Mouse (Mus musculus): ENCODE measurements around the gene Ppp6r3. TPM values are rescaled to one million over a fixed set of nuclear protein-coding genes. Genes with fewer than 3 reads are reported as not detected.
"Not testable (repeated sequence)": the region's sequence is repeated elsewhere in the genome, so short reads cannot be mapped to it uniquely, and the experiment has no call there.

Gene Ppp6r3
- polyA plus RNA-seq, 1 experiment from 2014 or later, result 78.5 TPM

DNA sequence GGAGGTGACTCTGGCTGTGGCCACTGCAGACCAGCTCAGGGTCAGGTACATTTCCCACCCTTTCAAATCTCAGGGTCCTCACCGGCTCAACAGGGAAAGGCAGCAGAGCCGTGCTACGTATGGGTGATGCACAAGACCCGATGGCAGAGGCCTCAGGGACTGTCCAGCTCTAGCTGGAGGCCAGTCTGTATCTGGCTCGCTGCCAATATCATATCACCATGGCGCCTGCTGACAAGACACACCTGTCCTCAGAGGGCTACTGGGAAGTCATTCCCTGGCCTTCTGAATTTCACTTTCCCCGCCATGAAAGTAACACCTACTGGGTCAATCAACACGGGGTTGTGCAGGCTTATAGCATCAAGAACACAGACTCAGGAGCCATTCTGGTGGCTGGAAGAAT is 36.2 kb upstream of the Ppp6r3 start:
- H3K4me1 ChIP-seq (ENCODE audit: control insufficient read depth, insufficient read depth, low read length), result no peaks in the 10 kb centered on the region
- DNase-seq (ENCODE audit: low spot score) (no peak), ATAC-seq (ENCODE audit: insufficient number of reproducible peaks, low FRiP score, low TSS enrichment, low read depth) (no peak)
- WGBS, result 92% methylated on average over 8 of the region's 8 CpGs
- H3K27me3 ChIP-seq (ENCODE audit: control insufficient read depth, insufficient read depth, low read length), result no peaks in the 10 kb centered on the region
- H3K36me3 ChIP-seq (ENCODE audit: control insufficient read depth, insufficient read depth, low read length), result peaks cover 18% of the 10 kb centered on the region
- no peak overlapping the region for H3K27ac ChIP-seq (replicated peaks; ENCODE audit: low read depth, low read length)
- no peak overlapping the region for H3K4me2 ChIP-seq (ENCODE audit: low read depth, severe bottlenecking)
- no peaks in the 10 kb centered on the region for H3K9me3 ChIP-seq (ENCODE audit: control insufficient read depth, low read length)
- H3K4me3 ChIP-seq (ENCODE audit: low read depth, low read length), result no peak overlapping the region
- no peak overlapping the region for H3K9ac ChIP-seq (ENCODE audit: low read length)

DNA sequence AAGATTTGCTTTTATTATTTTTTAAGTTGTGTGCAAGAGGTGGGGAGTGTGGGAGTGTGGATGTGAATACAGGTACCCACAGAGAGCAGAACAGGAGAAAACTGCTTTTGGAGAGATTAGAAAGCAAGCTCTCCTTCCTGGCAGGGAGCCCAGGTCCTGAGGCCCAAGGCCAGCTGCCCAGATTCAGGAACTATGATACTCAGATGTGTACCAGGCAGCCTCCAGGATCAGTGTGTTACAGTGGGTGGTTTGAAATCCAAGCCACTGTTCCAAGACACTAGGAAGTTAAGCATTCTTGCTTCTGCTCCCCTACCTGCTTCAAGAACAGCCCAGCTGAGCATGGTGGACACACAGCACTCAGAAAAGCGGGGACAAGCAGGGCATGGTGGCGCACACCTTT is 35.3 kb upstream of the Ppp6r3 start:
- DNase-seq (ENCODE audit: low spot score) (no peak), ATAC-seq (ENCODE audit: insufficient number of reproducible peaks, low FRiP score, low TSS enrichment, low read depth) (no peak)
- Histone ChIP-seq H3K27me3 (ENCODE audit: control insufficient read depth, insufficient read depth, low read length) (no peaks in the 10 kb centered on the region), H3K4me1 (ENCODE audit: control insufficient read depth, insufficient read depth, low read length) (no peaks in the 10 kb centered on the region), H3K36me3 (ENCODE audit: control insufficient read depth, insufficient read depth, low read length) (peaks cover 19% of the 10 kb centered on the region), H3K27ac (replicated peaks; ENCODE audit: low read depth, low read length) (no peak overlapping the region), H3K9ac (ENCODE audit: low read length) (no peak overlapping the region), H3K4me2 (ENCODE audit: low read depth, severe bottlenecking) (no peak overlapping the region), H3K9me3 (ENCODE audit: control insufficient read depth, low read length) (no peaks in the 10 kb centered on the region), H3K4me3 (ENCODE audit: low read depth, low read length) (no peak overlapping the region)
- 98% methylated on average over 2 of the region's 2 CpGs for WGBS

DNA sequence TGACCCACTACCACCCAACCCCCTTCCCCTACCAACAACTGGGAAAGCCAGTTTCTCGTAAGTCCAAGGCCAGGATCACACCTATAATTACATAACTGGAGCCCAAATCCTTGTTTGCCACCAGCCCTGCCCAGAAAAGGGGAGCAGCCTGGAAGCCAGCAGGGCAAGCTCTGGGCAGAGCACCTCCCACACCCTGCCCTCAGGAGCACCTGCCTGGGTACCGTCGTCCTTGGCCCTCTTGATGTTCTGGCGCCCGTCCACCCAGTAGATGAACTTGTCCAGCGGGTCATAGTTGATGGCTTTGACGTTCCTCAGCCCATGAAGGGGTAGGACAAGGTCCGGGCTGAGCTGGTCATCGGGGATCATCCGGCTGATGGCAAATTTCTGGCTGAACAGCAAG is 34.3 kb upstream of the Ppp6r3 start:
- Histone ChIP-seq H3K9me3 (ENCODE audit: control insufficient read depth, low read length) (no peaks in the 10 kb centered on the region), H3K4me1 (ENCODE audit: control insufficient read depth, insufficient read depth, low read length) (no peaks in the 10 kb centered on the region), H3K4me2 (ENCODE audit: low read depth, severe bottlenecking) (no peak overlapping the region), H3K36me3 (ENCODE audit: control insufficient read depth, insufficient read depth, low read length) (peaks cover 17% of the 10 kb centered on the region), H3K27me3 (ENCODE audit: control insufficient read depth, insufficient read depth, low read length) (no peaks in the 10 kb centered on the region), H3K27ac (replicated peaks; ENCODE audit: low read depth, low read length) (no peak overlapping the region), H3K9ac (ENCODE audit: low read length) (no peak overlapping the region), H3K4me3 (ENCODE audit: low read depth, low read length) (no peak overlapping the region)
- 92% methylated on average over 10 of the region's 10 CpGs for WGBS
- ATAC-seq (ENCODE audit: insufficient number of reproducible peaks, low FRiP score, low TSS enrichment, low read depth) (no peak), DNase-seq (ENCODE audit: low spot score) (no peak)

DNA sequence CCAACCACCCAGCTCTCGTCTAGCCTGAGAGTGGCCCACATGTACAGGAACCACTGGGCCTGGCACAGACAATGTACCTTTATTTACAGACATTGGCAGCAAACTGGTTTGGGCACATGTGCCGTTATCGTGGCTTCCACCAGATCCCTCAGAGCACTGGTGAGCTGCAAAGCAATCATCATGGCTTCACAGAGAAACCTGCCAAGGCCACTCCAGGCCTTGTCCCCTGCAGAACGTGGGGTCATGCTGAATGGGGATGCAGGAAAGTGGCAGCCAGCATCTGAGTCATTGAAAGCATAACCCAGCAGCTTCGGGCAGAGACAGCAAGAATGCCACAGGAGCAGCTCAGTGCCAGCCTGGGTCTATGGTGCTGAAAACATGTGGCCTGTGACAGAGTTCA is 18.8 kb upstream of the Ppp6r3 start:
- Histone ChIP-seq H3K27me3 (ENCODE audit: control insufficient read depth, insufficient read depth, low read length) (no peaks in the 10 kb centered on the region), H3K36me3 (ENCODE audit: control insufficient read depth, insufficient read depth, low read length) (peaks cover 26% of the 10 kb centered on the region), H3K4me2 (ENCODE audit: low read depth, severe bottlenecking) (no peak overlapping the region), H3K4me1 (ENCODE audit: control insufficient read depth, insufficient read depth, low read length) (no peaks in the 10 kb centered on the region), H3K27ac (replicated peaks; ENCODE audit: low read depth, low read length) (no peak overlapping the region), H3K9me3 (ENCODE audit: control insufficient read depth, low read length) (no peaks in the 10 kb centered on the region), H3K9ac (ENCODE audit: low read length) (no peak overlapping the region), H3K4me3 (ENCODE audit: low read depth, low read length) (no peak overlapping the region)
- 94% methylated on average over 5 of the region's 5 CpGs for WGBS
- DNase-seq (ENCODE audit: low spot score) (no peak), ATAC-seq (ENCODE audit: insufficient number of reproducible peaks, low FRiP score, low TSS enrichment, low read depth) (no peak)

DNA sequence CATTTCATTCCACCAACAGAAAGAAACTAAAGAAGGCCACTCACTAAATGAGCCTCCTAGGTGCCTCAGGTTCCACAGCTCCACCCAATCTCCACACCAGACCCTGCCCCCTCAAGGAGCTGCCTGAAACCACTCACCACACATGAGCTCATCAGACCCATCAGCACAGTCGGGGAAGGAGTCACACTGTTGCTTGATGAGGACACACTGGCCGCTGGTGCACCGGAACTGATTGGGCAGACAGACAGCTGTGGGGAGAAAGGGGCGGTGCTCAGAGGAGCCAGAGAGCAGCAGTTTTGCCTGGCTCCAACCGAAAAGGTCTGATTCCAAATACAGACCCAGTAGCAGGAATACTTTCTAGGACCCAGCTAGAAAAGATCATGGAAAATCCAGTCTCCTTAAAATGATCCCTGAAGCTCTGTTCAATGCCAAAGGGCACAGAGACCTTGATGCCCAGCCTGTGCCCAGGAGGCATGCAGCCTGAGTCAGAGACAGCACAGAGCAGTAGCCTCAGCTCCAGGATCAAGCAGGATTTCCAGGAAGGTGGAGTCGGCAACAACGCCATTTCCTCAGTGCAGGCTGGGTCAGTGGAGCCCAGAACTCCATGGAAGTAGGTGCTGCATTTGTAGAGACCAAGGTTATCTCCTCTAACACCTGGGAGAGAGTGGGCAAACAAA is 18.0 kb upstream of the Ppp6r3 start:
- 88% methylated on average over 7 of the region's 7 CpGs for WGBS
- H3K9ac ChIP-seq (ENCODE audit: low read length), result no peak overlapping the region
- no peak for DNase-seq (ENCODE audit: low spot score)

DNA sequence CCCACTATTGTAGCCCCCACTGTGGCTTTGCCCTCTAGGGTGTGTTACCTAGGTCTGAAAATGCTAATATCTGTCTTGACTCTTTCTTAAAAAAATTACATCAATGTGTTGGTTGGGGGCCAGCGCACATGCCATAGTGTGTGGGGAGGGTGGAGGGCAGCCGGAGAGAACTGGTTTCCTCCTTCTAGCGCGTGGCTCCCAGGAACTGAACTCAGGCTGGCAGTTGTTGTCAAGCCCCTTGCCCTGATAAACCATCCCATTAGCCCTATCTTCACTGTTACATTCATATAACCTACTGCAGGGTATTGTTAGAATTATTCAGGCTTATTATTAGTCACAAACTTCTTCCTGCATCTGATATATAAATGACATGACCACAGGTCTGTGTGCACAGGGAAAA is 14.4 kb upstream of the Ppp6r3 start:
- no peak overlapping the region for H3K4me3 ChIP-seq (ENCODE audit: low read depth, low read length)
- H3K36me3 ChIP-seq (ENCODE audit: control insufficient read depth, insufficient read depth, low read length), result peaks cover 23% of the 10 kb centered on the region
- H3K9ac ChIP-seq (ENCODE audit: low read length), result no peak overlapping the region
- 91% methylated on average over 4 of the region's 4 CpGs for WGBS
- no peak overlapping the region for H3K4me2 ChIP-seq (ENCODE audit: low read depth, severe bottlenecking)
- ATAC-seq (ENCODE audit: insufficient number of reproducible peaks, low FRiP score, low TSS enrichment, low read depth), result no peak
- H3K27me3 ChIP-seq (ENCODE audit: control insufficient read depth, insufficient read depth, low read length), result no peaks in the 10 kb centered on the region
- no peak overlapping the region for H3K27ac ChIP-seq (replicated peaks; ENCODE audit: low read depth, low read length)
- no peaks in the 10 kb centered on the region for H3K9me3 ChIP-seq (ENCODE audit: control insufficient read depth, low read length)
- no peaks in the 10 kb centered on the region for H3K4me1 ChIP-seq (ENCODE audit: control insufficient read depth, insufficient read depth, low read length)
- DNase-seq (ENCODE audit: low spot score), result no peak

More for the DNA sequence above, 18.0 kb upstream of the Ppp6r3 start:
- H3K4me3 ChIP-seq (ENCODE audit: low read depth, low read length), result no peak overlapping the region
- peaks cover 26% of the 10 kb centered on the region for H3K36me3 ChIP-seq (ENCODE audit: control insufficient read depth, insufficient read depth, low read length)
- H3K27ac ChIP-seq (replicated peaks; ENCODE audit: low read depth, low read length), result no peak overlapping the region
- no peak for ATAC-seq (ENCODE audit: insufficient number of reproducible peaks, low FRiP score, low TSS enrichment, low read depth)
- no peaks in the 10 kb centered on the region for H3K9me3 ChIP-seq (ENCODE audit: control insufficient read depth, low read length)
- no peaks in the 10 kb centered on the region for H3K4me1 ChIP-seq (ENCODE audit: control insufficient read depth, insufficient read depth, low read length)
- no peaks in the 10 kb centered on the region for H3K27me3 ChIP-seq (ENCODE audit: control insufficient read depth, insufficient read depth, low read length)
- no peak overlapping the region for H3K4me2 ChIP-seq (ENCODE audit: low read depth, severe bottlenecking)

DNA sequence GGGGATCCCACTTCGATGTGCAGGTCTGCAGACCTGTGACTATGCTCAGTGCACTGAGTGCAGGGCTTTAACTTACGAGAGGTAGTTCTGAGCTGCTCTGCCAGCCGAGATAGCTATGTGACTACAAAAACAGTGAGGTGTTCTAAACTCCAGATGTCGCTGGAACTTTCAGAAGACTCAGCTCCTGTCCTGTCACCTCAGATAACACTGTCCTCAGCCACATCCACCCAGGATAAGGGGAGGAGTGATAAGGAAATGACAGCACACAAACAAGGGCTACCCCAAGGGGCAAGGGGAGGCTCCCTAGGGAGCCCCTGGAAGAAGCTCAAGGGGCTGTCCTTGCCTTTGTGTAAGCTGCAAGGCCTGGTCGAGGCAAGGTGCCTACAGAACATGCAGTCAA is 14.0 kb upstream of the Ppp6r3 start:
- Histone ChIP-seq H3K27ac (replicated peaks; ENCODE audit: low read depth, low read length) (no peak overlapping the region), H3K9ac (ENCODE audit: low read length) (no peak overlapping the region), H3K36me3 (ENCODE audit: control insufficient read depth, insufficient read depth, low read length) (peaks cover 25% of the 10 kb centered on the region), H3K27me3 (ENCODE audit: control insufficient read depth, insufficient read depth, low read length) (no peaks in the 10 kb centered on the region), H3K4me2 (ENCODE audit: low read depth, severe bottlenecking) (no peak overlapping the region), H3K4me1 (ENCODE audit: control insufficient read depth, insufficient read depth, low read length) (no peaks in the 10 kb centered on the region), H3K9me3 (ENCODE audit: control insufficient read depth, low read length) (no peaks in the 10 kb centered on the region), H3K4me3 (ENCODE audit: low read depth, low read length) (no peak overlapping the region)
- ATAC-seq (ENCODE audit: insufficient number of reproducible peaks, low FRiP score, low TSS enrichment, low read depth) (no peak), DNase-seq (ENCODE audit: low spot score) (no peak)
- WGBS, result 89% methylated on average over 5 of the region's 5 CpGs

DNA sequence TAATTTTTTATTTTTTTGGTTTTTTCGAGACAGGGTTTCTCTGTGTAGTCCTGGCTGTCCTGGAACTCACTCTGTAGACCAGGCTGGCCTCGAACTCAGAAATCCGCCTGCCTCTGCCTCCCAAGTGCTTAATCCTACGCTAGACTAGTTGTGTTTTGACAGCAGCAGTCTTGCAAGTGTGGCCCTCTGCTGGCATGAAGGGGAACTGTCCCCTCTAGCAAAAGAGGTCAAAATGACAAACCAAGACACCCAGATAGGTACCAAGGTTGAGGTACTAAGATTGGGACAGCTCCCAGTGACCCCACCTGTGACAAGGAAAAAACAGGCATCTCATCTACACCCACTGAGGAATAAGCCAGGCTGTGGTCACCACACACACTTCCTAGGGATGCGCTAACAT is 12.2 kb upstream of the Ppp6r3 start:
- H3K4me2 ChIP-seq (ENCODE audit: low read depth, severe bottlenecking); DNase-seq (ENCODE audit: low spot score); H3K9me3 ChIP-seq (ENCODE audit: control insufficient read depth, low read length); H3K9ac ChIP-seq (ENCODE audit: low read length); H3K27me3 ChIP-seq (ENCODE audit: control insufficient read depth, insufficient read depth, low read length); ATAC-seq (ENCODE audit: insufficient number of reproducible peaks, low FRiP score, low TSS enrichment, low read depth); H3K27ac ChIP-seq (replicated peaks; ENCODE audit: low read depth, low read length); H3K4me3 ChIP-seq (ENCODE audit: low read depth, low read length); H3K4me1 ChIP-seq (ENCODE audit: control insufficient read depth, insufficient read depth, low read length): not testable (repeated sequence)
- peaks cover 21% of the 10 kb centered on the region for H3K36me3 ChIP-seq (ENCODE audit: control insufficient read depth, insufficient read depth, low read length)
- 94% methylated on average over 5 of the region's 5 CpGs for WGBS

DNA sequence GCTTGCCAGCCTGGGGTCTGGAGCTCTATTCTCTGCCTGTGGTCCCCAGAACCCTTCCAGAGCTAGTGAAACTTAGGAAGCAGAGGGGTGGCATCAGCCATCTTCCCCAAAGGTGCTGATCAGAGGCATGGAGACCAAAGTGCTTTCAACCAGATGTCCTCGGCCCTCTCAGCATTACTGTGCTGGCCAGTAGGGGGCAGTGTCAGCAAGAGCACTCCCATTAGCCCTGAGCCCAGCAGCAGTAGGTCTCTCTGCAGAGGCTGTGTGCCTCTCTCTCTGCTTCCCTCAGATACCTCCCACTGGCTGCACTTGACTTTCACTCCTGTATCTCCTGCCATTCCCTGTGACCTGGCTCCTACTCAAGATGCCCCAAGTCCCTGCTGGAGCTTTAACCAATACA is 11.0 kb upstream of the Ppp6r3 start:
- Histone ChIP-seq H3K36me3 (ENCODE audit: control insufficient read depth, insufficient read depth, low read length) (peaks cover 19% of the 10 kb centered on the region), H3K27ac (replicated peaks; ENCODE audit: low read depth, low read length) (no peak overlapping the region), H3K27me3 (ENCODE audit: control insufficient read depth, insufficient read depth, low read length) (no peaks in the 10 kb centered on the region), H3K4me1 (ENCODE audit: control insufficient read depth, insufficient read depth, low read length) (no peaks in the 10 kb centered on the region), H3K9ac (ENCODE audit: low read length) (no peak overlapping the region), H3K4me2 (ENCODE audit: low read depth, severe bottlenecking) (no peak overlapping the region), H3K4me3 (ENCODE audit: low read depth, low read length) (no peak overlapping the region), H3K9me3 (ENCODE audit: control insufficient read depth, low read length) (no peaks in the 10 kb centered on the region)
- ATAC-seq (ENCODE audit: insufficient number of reproducible peaks, low FRiP score, low TSS enrichment, low read depth) (no peak), DNase-seq (ENCODE audit: low spot score) (peak; percentile 70)
- WGBS, result 40% methylated on average over 1 of the region's 1 CpGs

All from limb, embryonic 11.5 days (tissue).